Mouse (Mus musculus) midbrain, embryonic 12.5 days (tissue): ENCODE data around the gene Abtb2. TPM values are rescaled to one million over a fixed set of nuclear protein-coding genes. Genes with fewer than 3 reads are reported as not detected.

Experiments
- ATAC-seq: fragments of 200-750 bp; cut with Nextera tagmentation; 2 replicates; pipeline ENCODE4 v1.8.0; 2017; ENCODE audit warnings: low read depth, moderate TSS enrichment, moderate library complexity; ENCODE audit not compliant: low FRiP score
- H3K27ac ChIP-seq: fragments of 300-500 bp; sonication (generic); replicated peaks from 2 replicates; pipeline ENCODE4 v1.5.1; 2016; ENCODE audit warnings: mild to moderate bottlenecking
- H3K27me3 ChIP-seq: fragments of 300-500 bp; sonication (generic); 2 replicates; pipeline ENCODE4 v1.6.1; 2016; ENCODE audit warnings: mild to moderate bottlenecking
- H3K36me3 ChIP-seq: fragments of 300-500 bp; sonication (generic); 2 replicates; pipeline ENCODE4 v1.6.1; 2016
- H3K4me1 ChIP-seq: fragments of 300-500 bp; sonication (generic); 2 replicates; pipeline ENCODE4 v1.6.1; 2016
- H3K4me2 ChIP-seq: fragments of 300-500 bp; sonication (generic); replicated peaks from 2 replicates; pipeline ENCODE4 v1.6.1; 2016; ENCODE audit warnings: mild to moderate bottlenecking, moderate library complexity
- H3K4me3 ChIP-seq: fragments of 300-500 bp; sonication (generic); 2 replicates; pipeline ENCODE4 v1.5.1; 2016; ENCODE audit warnings: mild to moderate bottlenecking
- H3K9ac ChIP-seq: fragments of 300-500 bp; sonication (generic); replicated peaks from 2 replicates; pipeline ENCODE4 v1.6.1; 2016; ENCODE audit warnings: mild to moderate bottlenecking, moderate library complexity
- H3K9me3 ChIP-seq: fragments of 300-500 bp; sonication (generic); 2 replicates; pipeline ENCODE4 v1.6.1; 2016; ENCODE audit warnings: mild to moderate bottlenecking
- WGBS: fragments of 180-500 bp; shearing (Covaris S2); methylation state at CpG from one replicate; pipeline ENCODE4 v1.1.7; 2016; 5-methylcytosine and 5-hydroxymethylcytosine counted together
- polyA plus RNA-seq: library from polyadenylated mRNA; unstranded; fragments of >200 nt; fragmentation: Nextera tagmentation; extraction: Ambion mirVana; gene quantifications from 2 replicates; pipeline ENCODE4 v1.2.1, GENCODE M21; 2016

Gene Abtb2
- polyA plus RNA-seq, 1 experiment from 2014 or later, result 20.7 TPM

- Histone ChIP-seq H3K27ac (no peak overlapping the region), H3K4me3 (no peak overlapping the region)
These were observed 61.0 kb downstream of the Abtb2 start for GRCm38 (mm10) chr2:103627101-103627500.

GRCm38 (mm10) chr2:103629956-103630355 lies 63.8 kb downstream of the Abtb2 start:
- H3K27ac ChIP-seq, result no peak overlapping the region
- H3K4me2 ChIP-seq, result no peak overlapping the region
- no peak overlapping the region for H3K9ac ChIP-seq
- H3K9me3 ChIP-seq, result no peaks in the 10 kb centered on the region
- no peak for ATAC-seq
- no peaks in the 10 kb centered on the region for H3K27me3 ChIP-seq
- no peaks in the 10 kb centered on the region for H3K36me3 ChIP-seq
- H3K4me3 ChIP-seq, result no peak overlapping the region
- H3K4me1 ChIP-seq, result peaks cover 33% of the 10 kb centered on the region
- WGBS, result 70% methylated on average over 5 of the region's 5 CpGs

More at GRCm38 (mm10) chr2:103627101-103627500, 61.0 kb downstream of the Abtb2 start:
- WGBS, result 86% methylated on average over 7 of the region's 7 CpGs
- peaks cover 48% of the 10 kb centered on the region for H3K4me1 ChIP-seq
- no peaks in the 10 kb centered on the region for H3K36me3 ChIP-seq
- no peaks in the 10 kb centered on the region for H3K9me3 ChIP-seq
- no peak for ATAC-seq
- H3K27me3 ChIP-seq, result no peaks in the 10 kb centered on the region
- H3K9ac ChIP-seq, result no peak overlapping the region
- no peak overlapping the region for H3K4me2 ChIP-seq

- no peak for ATAC-seq
- no peaks in the 10 kb centered on the region for H3K9me3 ChIP-seq
These were observed 65.2 kb downstream of the Abtb2 start for GRCm38 (mm10) chr2:103631293-103631717.

GRCm38 (mm10) chr2:103632136-103632925 lies 66.2 kb downstream of the Abtb2 start:
- peaks cover 25% of the 10 kb centered on the region for H3K4me1 ChIP-seq
- H3K9me3 ChIP-seq, result no peaks in the 10 kb centered on the region
- WGBS, result 88% methylated on average over 5 of the region's 6 CpGs

More at GRCm38 (mm10) chr2:103631293-103631717, 65.2 kb downstream of the Abtb2 start:
- H3K4me3 ChIP-seq, result no peak overlapping the region
- H3K4me2 ChIP-seq, result no peak overlapping the region
- H3K27ac ChIP-seq, result no peak overlapping the region; the same call in 1 of the 2 replicates
- H3K4me1 ChIP-seq, result peaks cover 20% of the 10 kb centered on the region
- no peak overlapping the region for H3K9ac ChIP-seq
- WGBS, result 65% methylated on average over 7 of the region's 7 CpGs
- H3K36me3 ChIP-seq, result no peaks in the 10 kb centered on the region
- no peaks in the 10 kb centered on the region for H3K27me3 ChIP-seq

GRCm38 (mm10) chr2:103632926-103633250 lies 66.8 kb downstream of the Abtb2 start:
- Histone ChIP-seq H3K9ac (no peak overlapping the region), H3K9me3 (no peaks in the 10 kb centered on the region), H3K4me1 (peaks cover 29% of the 10 kb centered on the region), H3K4me2 (no peak overlapping the region), H3K4me3 (no peak overlapping the region), H3K36me3 (no peaks in the 10 kb centered on the region), H3K27me3 (no peaks in the 10 kb centered on the region), H3K27ac (no peak overlapping the region)
- 89% methylated on average over 2 of the region's 2 CpGs for WGBS
- no peak for ATAC-seq

More at GRCm38 (mm10) chr2:103632136-103632925, 66.2 kb downstream of the Abtb2 start:
- H3K4me2 ChIP-seq, result no peak overlapping the region
- H3K27ac ChIP-seq, result no peak overlapping the region
- H3K36me3 ChIP-seq, result no peaks in the 10 kb centered on the region
- H3K9ac ChIP-seq, result no peak overlapping the region
- ATAC-seq, result no peak
- no peak overlapping the region for H3K4me3 ChIP-seq
- H3K27me3 ChIP-seq, result no peaks in the 10 kb centered on the region

GRCm38 (mm10) chr2:103635731-103636487 lies 69.8 kb downstream of the Abtb2 start:
- Histone ChIP-seq H3K36me3 (no peaks in the 10 kb centered on the region), H3K9ac (no peak overlapping the region), H3K27ac (no peak overlapping the region), H3K4me1 (peaks cover 34% of the 10 kb centered on the region), H3K27me3 (peaks cover 5% of the 10 kb centered on the region; the same call in 1 of the 2 replicates), H3K9me3 (no peaks in the 10 kb centered on the region), H3K4me2 (no peak overlapping the region), H3K4me3 (no peak overlapping the region)
- 93% methylated on average over 3 of the region's 3 CpGs for WGBS
- ATAC-seq, result no peak

GRCm38 (mm10) chr2:103637385-103637784 lies 71.3 kb downstream of the Abtb2 start:
- Histone ChIP-seq H3K9ac (no peak overlapping the region), H3K4me3 (no peak overlapping the region), H3K4me1 (peaks cover 28% of the 10 kb centered on the region), H3K9me3 (no peaks in the 10 kb centered on the region), H3K4me2 (no peak overlapping the region), H3K36me3 (no peaks in the 10 kb centered on the region), H3K27me3 (peaks cover 13% of the 10 kb centered on the region), H3K27ac (no peak overlapping the region)
- WGBS, result 47% methylated on average over 1 of the region's 1 CpGs
- ATAC-seq, result no peak

- no peaks in the 10 kb centered on the region for H3K36me3 ChIP-seq
- no peak overlapping the region for H3K9ac ChIP-seq
- no peak overlapping the region for H3K4me3 ChIP-seq
- 96% methylated on average over 5 of the region's 5 CpGs for WGBS
- H3K4me1 ChIP-seq, result peaks cover 31% of the 10 kb centered on the region
- H3K4me2 ChIP-seq, result no peak overlapping the region
- H3K9me3 ChIP-seq, result no peaks in the 10 kb centered on the region
- no peak overlapping the region for H3K27ac ChIP-seq
- H3K27me3 ChIP-seq, result peaks cover 13% of the 10 kb centered on the region
- no peak for ATAC-seq
These were observed 71.8 kb downstream of the Abtb2 start for GRCm38 (mm10) chr2:103637943-103638342.

GRCm38 (mm10) chr2:103639701-103640100 lies 73.6 kb downstream of the Abtb2 start:
- H3K9ac ChIP-seq, result no peak overlapping the region
- H3K4me2 ChIP-seq, result no peak overlapping the region
- ATAC-seq, result no peak
- H3K27me3 ChIP-seq, result peaks cover 13% of the 10 kb centered on the region
- peaks cover 43% of the 10 kb centered on the region for H3K4me1 ChIP-seq
- no peaks in the 10 kb centered on the region for H3K9me3 ChIP-seq
- H3K4me3 ChIP-seq, result no peak overlapping the region
- H3K27ac ChIP-seq, result no peak overlapping the region
- H3K36me3 ChIP-seq, result no peaks in the 10 kb centered on the region
- WGBS, result 51% methylated on average over 2 of the region's 2 CpGs

- no peak for ATAC-seq
These were observed 74.8 kb downstream of the Abtb2 start for GRCm38 (mm10) chr2:103640861-103641260.

GRCm38 (mm10) chr2:103643584-103644211 lies 77.6 kb downstream of the Abtb2 start:
- ATAC-seq, result peak; percentile 74
- Histone ChIP-seq H3K4me1 (peaks cover 29% of the 10 kb centered on the region), H3K36me3 (no peaks in the 10 kb centered on the region), H3K9ac (no peak overlapping the region), H3K27ac (0 out of 2 replicates have a peak overlapping the region, but pooled peaks have one; percentile 16), H3K4me2 (no peak overlapping the region), H3K4me3 (no peak overlapping the region), H3K27me3 (peaks cover 13% of the 10 kb centered on the region), H3K9me3 (no peaks in the 10 kb centered on the region)
- 20% methylated on average over 4 of the region's 4 CpGs for WGBS

More at GRCm38 (mm10) chr2:103640861-103641260, 74.8 kb downstream of the Abtb2 start:
- peaks cover 43% of the 10 kb centered on the region for H3K4me1 ChIP-seq
- no peaks in the 10 kb centered on the region for H3K36me3 ChIP-seq
- WGBS, result 40% methylated on average over 2 of the region's 2 CpGs
- H3K9ac ChIP-seq, result no peak overlapping the region
- H3K27me3 ChIP-seq, result peaks cover 13% of the 10 kb centered on the region
- H3K27ac ChIP-seq, result no peak overlapping the region
- no peak overlapping the region for H3K4me3 ChIP-seq
- no peak overlapping the region for H3K4me2 ChIP-seq
- H3K9me3 ChIP-seq, result no peaks in the 10 kb centered on the region

- ATAC-seq, result no peak
- H3K9me3 ChIP-seq, result no peaks in the 10 kb centered on the region
- H3K27me3 ChIP-seq, result peaks cover 13% of the 10 kb centered on the region
- H3K4me2 ChIP-seq, result no peak overlapping the region
- no peak overlapping the region for H3K9ac ChIP-seq
- 80% methylated on average over 1 of the region's 1 CpGs for WGBS
- H3K27ac ChIP-seq, result no peak overlapping the region
- H3K36me3 ChIP-seq, result no peaks in the 10 kb centered on the region
- H3K4me3 ChIP-seq, result no peak overlapping the region
- H3K4me1 ChIP-seq, result peaks cover 28% of the 10 kb centered on the region
These were observed 78.3 kb downstream of the Abtb2 start for GRCm38 (mm10) chr2:103644418-103644817.
